Mouse (Mus musculus) lung, postnatal 0 days (tissue): ENCODE measurements around the gene Rrad. TPM values are rescaled to one million over a fixed set of nuclear protein-coding genes. Genes with fewer than 3 reads are reported as not detected.

ENCODE experiments used
- ATAC-seq: fragments of 200-750 bp; cut with Nextera tagmentation; 2 replicates; pipeline ENCODE4 v1.8.0; 2017; ENCODE audit warnings: moderate library complexity
- DNase-seq: peaks from one replicate; pipeline ENCODE4 v3.0.0-alpha.2; 2016; ENCODE audit warnings: low spot score
- H3K27ac ChIP-seq: fragments of 300-500 bp; sonication (generic); 2 replicates; pipeline ENCODE4 v1.5.1; 2014; ENCODE audit warnings: antibody characterized with exemption, mild to moderate bottlenecking, low read length, mixed read lengths
- H3K27me3 ChIP-seq: fragments of 300-500 bp; sonication (generic); replicated peaks from 2 replicates; pipeline ENCODE4 v1.6.1; 2014; ENCODE audit warnings: low read length, mixed read lengths; ENCODE audit not compliant: insufficient read depth
- H3K36me3 ChIP-seq: fragments of 300-500 bp; sonication (generic); 2 replicates; pipeline ENCODE4 v1.6.1; 2014; ENCODE audit warnings: low read length, mixed read lengths; ENCODE audit not compliant: insufficient read depth
- H3K4me1 ChIP-seq: fragments of 300-500 bp; sonication (generic); 2 replicates; pipeline ENCODE4 v1.6.1; 2014; ENCODE audit warnings: antibody characterized with exemption, low read depth, low read length, mixed read lengths; ENCODE audit not compliant: insufficient read depth
- H3K4me2 ChIP-seq: fragments of 300-500 bp; sonication (generic); replicated peaks from 2 replicates; pipeline ENCODE4 v1.6.1; 2014; ENCODE audit warnings: low read depth, mild to moderate bottlenecking, low read length, moderate library complexity, mixed read lengths
- H3K4me3 ChIP-seq: fragments of 300-500 bp; sonication (generic); 2 replicates; pipeline ENCODE4 v1.5.1; 2014; ENCODE audit warnings: low read depth, low read length
- H3K9ac ChIP-seq: fragments of 300-500 bp; sonication (generic); replicated peaks from 2 replicates; pipeline ENCODE4 v1.6.1; 2014; ENCODE audit warnings: low read depth, mild to moderate bottlenecking
- H3K9me3 ChIP-seq: fragments of 300-500 bp; sonication (generic); 2 replicates; pipeline ENCODE4 v1.6.1; 2016; ENCODE audit warnings: low read length, mixed read lengths
- CTCF ChIP-seq: IDR thresholded peaks from 2 replicates; pipeline ENCODE4 v1.5.1; 2016; ENCODE audit warnings: antibody characterized with exemption, mild to moderate bottlenecking
- EP300 ChIP-seq: IDR thresholded peaks from 2 replicates; pipeline ENCODE4 v1.6.1; 2016; ENCODE audit warnings: antibody characterized with exemption, mild to moderate bottlenecking, control low read depth
- WGBS: fragments of 180-500 bp; shearing (Covaris S2); extraction: QIAGEN DNeasy Blood & Tissue Kit; methylation state at CpG from one replicate; pipeline ENCODE4 v1.1.7; 2014; 5-methylcytosine and 5-hydroxymethylcytosine counted together
- polyA plus RNA-seq: library from polyadenylated mRNA; unstranded; fragments of >200 nt; fragmentation: Nextera tagmentation; extraction: Ambion mirVana; gene quantifications from 2 replicates; pipeline ENCODE4 v1.2.1, GENCODE M21; 2015

Rrad gene
- polyA plus RNA-seq, 1 experiment from 2014 or later, result 22.6 TPM

DNA sequence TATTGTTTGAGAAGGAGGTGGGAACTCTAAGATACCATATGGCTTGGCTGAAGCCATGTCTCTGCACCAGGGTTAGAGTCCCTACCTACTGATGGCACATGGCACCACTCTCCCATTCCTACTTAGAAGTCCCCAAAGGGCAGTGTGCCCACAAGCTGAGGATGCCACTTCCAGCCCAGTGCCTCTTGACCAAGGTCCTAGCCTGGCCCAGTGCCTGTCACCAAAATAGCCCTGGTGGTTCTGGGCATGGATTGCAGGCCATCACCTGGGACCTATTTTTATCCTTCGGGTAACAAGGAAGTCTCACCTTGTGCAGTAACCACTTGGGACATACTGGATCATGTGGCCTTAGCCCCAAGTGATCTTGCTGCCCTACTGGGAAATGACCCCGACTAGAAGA lies 23.2 kb downstream of the Rrad start:
- no peak overlapping the region for H3K9ac ChIP-seq
- ATAC-seq (no peak), DNase-seq (no peak)
- 73% methylated on average over 2 of the region's 2 CpGs for WGBS
- no peak overlapping the region for H3K27ac ChIP-seq
- no peak overlapping the region for H3K4me2 ChIP-seq
- 0 out of 2 replicates have a peak, but pooled peaks cover 5% of the 10 kb centered on the region for H3K4me1 ChIP-seq
- TF ChIP-seq EP300, result no peak
- TF ChIP-seq CTCF, result no peak
- H3K27me3 ChIP-seq, result no peaks in the 10 kb centered on the region
- H3K4me3 ChIP-seq, result no peak overlapping the region
- no peaks in the 10 kb centered on the region for H3K9me3 ChIP-seq
- no peaks in the 10 kb centered on the region for H3K36me3 ChIP-seq

- no peak overlapping the region for H3K9ac ChIP-seq
- TF ChIP-seq EP300 (no peak), CTCF (no peak)
- H3K27ac ChIP-seq, result no peak overlapping the region
- no peaks in the 10 kb centered on the region for H3K9me3 ChIP-seq
- DNase-seq (no peak), ATAC-seq (peak; percentile 42)
- no peaks in the 10 kb centered on the region for H3K36me3 ChIP-seq
- no peak overlapping the region for H3K4me2 ChIP-seq
- 0 out of 2 replicates have a peak, but pooled peaks cover under 1% of the 10 kb centered on the region for H3K4me1 ChIP-seq
- H3K27me3 ChIP-seq, result no peaks in the 10 kb centered on the region
- WGBS, result 40% methylated on average over 6 of the region's 6 CpGs
- no peak overlapping the region for H3K4me3 ChIP-seq
These were observed 24.8 kb downstream of the Rrad start for GRCm38 (mm10) chr8:104606329-104606728.

DNA sequence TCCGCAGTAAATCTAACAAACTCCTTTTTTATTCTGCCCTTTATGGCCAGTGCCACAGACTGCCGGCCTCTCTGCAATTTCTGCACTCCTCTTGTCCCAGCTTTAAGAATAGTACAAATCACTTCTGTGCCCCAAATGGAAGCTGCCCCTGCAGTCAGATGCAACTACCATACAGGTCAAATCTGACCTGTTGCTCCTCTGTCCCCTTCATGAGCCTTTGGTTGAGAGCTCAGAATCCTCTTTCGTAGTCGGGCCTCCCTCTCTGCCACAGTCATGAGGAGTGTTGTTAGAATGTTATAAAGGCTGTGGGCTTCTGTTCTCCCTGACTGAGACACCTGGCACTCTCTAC lies 27.9 kb downstream of the Rrad start:
- ATAC-seq, result no peak
- TF ChIP-seq EP300 (no peak), CTCF (no peak)
- no peak overlapping the region for H3K4me2 ChIP-seq
- H3K9ac ChIP-seq, result no peak overlapping the region
- H3K4me3 ChIP-seq, result no peak overlapping the region
- 62% methylated on average over 4 of the region's 4 CpGs for WGBS
- no peak overlapping the region for H3K27ac ChIP-seq
- no peak for DNase-seq
- H3K9me3 ChIP-seq, result no peaks in the 10 kb centered on the region
- no peaks in the 10 kb centered on the region for H3K27me3 ChIP-seq
- H3K4me1 ChIP-seq, result no peaks in the 10 kb centered on the region
- H3K36me3 ChIP-seq, result no peaks in the 10 kb centered on the region

DNA sequence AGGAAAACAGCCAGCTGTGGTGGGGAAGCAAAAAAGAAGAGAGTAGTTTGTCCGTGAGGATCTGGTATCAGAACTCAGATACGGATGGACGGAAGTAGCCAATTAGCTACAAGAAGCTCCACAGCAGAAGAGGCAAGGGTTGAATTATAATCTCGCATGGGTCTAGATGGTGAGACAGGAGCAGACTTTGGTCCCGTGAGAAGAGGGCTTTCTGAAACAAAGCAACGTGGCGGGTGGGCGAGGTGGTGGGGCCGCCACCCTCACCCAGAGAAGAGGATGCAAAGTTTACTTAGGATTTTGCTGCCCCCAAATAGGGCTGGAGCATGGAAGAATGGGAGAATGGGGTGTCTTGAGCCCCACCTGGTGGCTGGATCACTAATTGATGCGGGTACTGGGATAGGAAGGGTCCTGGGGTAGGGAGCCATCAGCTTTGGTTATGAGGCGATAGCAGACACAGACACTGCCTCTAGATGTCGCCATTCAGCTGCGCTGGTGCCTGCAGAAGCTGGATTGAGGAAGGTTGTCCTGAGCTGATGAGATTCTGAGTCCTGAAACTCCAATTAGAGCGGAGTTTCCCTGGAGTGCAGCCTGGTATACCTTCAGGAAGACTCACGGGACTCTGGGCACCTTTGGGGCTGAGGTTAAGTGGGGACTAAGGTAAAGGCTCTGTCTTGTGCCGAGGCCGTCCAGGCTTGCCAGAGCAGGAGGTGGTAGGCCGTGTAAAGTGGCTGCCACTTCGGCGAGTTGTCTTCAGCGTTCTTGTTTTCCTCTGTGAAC lies 28.5 kb downstream of the Rrad start:
- Histone ChIP-seq H3K4me1 (no peaks in the 10 kb centered on the region), H3K36me3 (no peaks in the 10 kb centered on the region), H3K27me3 (no peaks in the 10 kb centered on the region), H3K4me2 (peak overlapping the region; percentile 31), H3K9ac (no peak overlapping the region), H3K27ac (no peak overlapping the region), H3K9me3 (no peaks in the 10 kb centered on the region), H3K4me3 (no peak overlapping the region)
- ATAC-seq, result peak; percentile 92
- peak; percentile 98 for TF ChIP-seq CTCF
- no peak for TF ChIP-seq EP300
- peak; percentile 95 for DNase-seq
- 21% methylated on average over 21 of the region's 21 CpGs for WGBS

DNA sequence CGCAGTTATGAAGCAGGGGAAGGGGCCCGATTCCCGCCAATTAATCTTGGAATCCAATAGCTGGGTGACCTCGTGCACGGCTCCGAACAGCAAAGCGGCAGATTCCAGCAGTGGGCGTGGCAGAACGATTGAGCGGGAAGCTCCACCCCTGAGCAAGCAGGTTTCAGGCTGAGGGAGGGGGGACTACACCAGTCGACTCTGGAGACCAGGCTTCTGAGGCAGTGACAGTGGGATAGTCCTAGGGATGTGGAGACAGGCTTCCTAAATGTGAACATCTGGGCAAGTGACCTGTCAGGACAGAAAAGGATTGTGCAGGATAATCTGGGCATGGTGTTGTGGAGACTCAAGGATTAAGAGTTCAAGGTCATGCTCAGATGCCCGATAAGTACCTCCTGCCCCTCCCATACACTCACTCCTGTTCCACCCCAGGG lies 29.2 kb downstream of the Rrad start:
- Histone ChIP-seq H3K36me3 (no peaks in the 10 kb centered on the region), H3K27ac (no peak overlapping the region), H3K4me3 (no peak overlapping the region), H3K9ac (no peak overlapping the region), H3K4me2 (peak overlapping the region; percentile 31), H3K9me3 (no peaks in the 10 kb centered on the region), H3K4me1 (no peaks in the 10 kb centered on the region), H3K27me3 (no peaks in the 10 kb centered on the region)
- WGBS, result 3% methylated on average over 12 of the region's 12 CpGs
- ATAC-seq (no peak), DNase-seq (no peak)
- TF ChIP-seq EP300 (no peak), CTCF (no peak)

GRCm38 (mm10) chr8:104601386-104601785 lies 29.7 kb downstream of the Rrad start:
- Histone ChIP-seq H3K4me2 (no peak overlapping the region), H3K9me3 (no peaks in the 10 kb centered on the region), H3K27ac (no peak overlapping the region), H3K27me3 (no peaks in the 10 kb centered on the region), H3K4me1 (no peaks in the 10 kb centered on the region), H3K36me3 (no peaks in the 10 kb centered on the region), H3K9ac (no peak overlapping the region), H3K4me3 (no peak overlapping the region)
- TF ChIP-seq CTCF (no peak), EP300 (no peak)
- DNase-seq (no peak), ATAC-seq (no peak)
- 37% methylated on average over 7 of the region's 7 CpGs for WGBS
